Mouse (Mus musculus): ENCODE data around the gene Borcs6.

The Borcs6 gene

GRCm38 (mm10) chr11:69072234-69072633 is 12.7 kb downstream of the Borcs6 start:
- DNase-seq, result no peak

- no peak for DNase-seq
These were observed 13.1 kb downstream of the Borcs6 start for GRCm38 (mm10) chr11:69072666-69073064.

- peak; percentile 80 to 88 for DNase-seq
These were observed 13.8 kb downstream of the Borcs6 start for GRCm38 (mm10) chr11:69073065-69073888.

GRCm38 (mm10) chr11:69073951-69074775 is 14.6 kb downstream of the Borcs6 start:
- DNase-seq, result no peak

- DNase-seq, result no peak
These were observed 15.2 kb downstream of the Borcs6 start for GRCm38 (mm10) chr11:69074776-69075069.

GRCm38 (mm10) chr11:69075764-69076479 is 16.4 kb downstream of the Borcs6 start:
- no peak for DNase-seq

- DNase-seq, result no peak
These were observed 17.1 kb downstream of the Borcs6 start for GRCm38 (mm10) chr11:69076572-69076971.

GRCm38 (mm10) chr11:69077316-69077715 is 17.8 kb downstream of the Borcs6 start:
- no peak for DNase-seq

GRCm38 (mm10) chr11:69078041-69078440 is 18.5 kb downstream of the Borcs6 start:
- DNase-seq, result no peak

GRCm38 (mm10) chr11:69078805-69079438 is 19.4 kb downstream of the Borcs6 start:
- no peak for DNase-seq

- DNase-seq, result no peak
These were observed 20.8 kb downstream of the Borcs6 start for GRCm38 (mm10) chr11:69080102-69080854.

- DNase-seq, result no peak
These were observed 21.3 kb downstream of the Borcs6 start for GRCm38 (mm10) chr11:69080855-69081222.

GRCm38 (mm10) chr11:69081613-69082012 is 22.1 kb downstream of the Borcs6 start:
- no peak for DNase-seq

GRCm38 (mm10) chr11:69085608-69086007 is 26.1 kb downstream of the Borcs6 start:
- DNase-seq, result no peak

GRCm38 (mm10) chr11:69086390-69086789 is 26.9 kb downstream of the Borcs6 start:
- no peak for DNase-seq

GRCm38 (mm10) chr11:69087082-69087481 is 27.6 kb downstream of the Borcs6 start:
- peak; percentile 73 to 84 for DNase-seq

- DNase-seq, result no peak
These were observed 28.1 kb downstream of the Borcs6 start for GRCm38 (mm10) chr11:69087597-69087996.

GRCm38 (mm10) chr11:69088103-69088855 is 28.8 kb downstream of the Borcs6 start, which contains the start of gene Vamp2:
Gene Vamp2 (plus strand): TSS chr11:69088490.
- peak; percentile 94 to 96 for DNase-seq

- no peak for DNase-seq
These were observed 29.5 kb downstream of the Borcs6 start for GRCm38 (mm10) chr11:69088856-69089615.

GRCm38 (mm10) chr11:69089616-69090290 is 30.2 kb downstream of the Borcs6 start:
- DNase-seq, result no peak

All from kidney, postnatal 4 days (tissue).